Mouse (Mus musculus): ENCODE data around the gene Zfp644.

DNA sequence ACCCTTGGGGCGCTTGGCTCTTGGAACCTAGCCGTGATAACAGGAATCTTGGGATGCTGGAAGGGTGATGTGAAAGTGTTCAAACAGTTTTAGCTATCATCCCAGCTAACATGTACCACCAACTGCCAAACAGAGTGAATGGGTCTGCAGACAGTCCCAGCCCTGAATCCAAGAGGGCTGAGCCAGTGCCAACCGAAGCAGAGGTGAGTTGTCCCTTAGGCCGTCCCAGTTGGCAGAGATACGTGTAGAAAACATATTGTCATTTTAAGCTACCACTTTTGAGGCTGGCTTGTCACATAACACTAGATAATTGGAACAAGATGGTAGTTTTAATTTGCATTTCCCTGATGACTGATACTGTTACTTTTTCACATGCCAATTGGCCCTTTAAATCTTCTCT, 106.4 kb downstream of the Zfp644 start:
- no peak for TF ChIP-seq POLR2A (IDR thresholded peaks at IDR 0.05; ENCODE audit: low read depth, low read length)
- TF ChIP-seq CTCF (conservative IDR thresholded peaks at IDR 0.05; ENCODE audit: insufficient read depth, insufficient read length, low read depth, low read length): no peak

Data from kidney, adult 2 months (tissue).